Mouse (Mus musculus) activated CD4-positive, CD25-positive, alpha-beta regulatory T cell, adult 4 months (primary cell): ENCODE results near the gene Sun1. TPM values are rescaled to one million over a fixed set of nuclear protein-coding genes. Genes with fewer than 3 reads are reported as not detected.

Experiments
- ATAC-seq: one replicate; pipeline ENCODE4 v1.8.0; 2017
- polyA plus RNA-seq, 2 experiments: library from polyadenylated mRNA; unstranded; fragments of 100-300 nt; shearing (Covaris generic); gene quantifications; one replicate each; pipeline ENCODE4 v1.2.1; 2017

Gene Sun1
- polyA plus RNA-seq = 10 to 100 TPM; 29.3 to 33.5 TPM

- ATAC-seq = peak; percentile 88
Measured at GRCm38 (mm10) chr5:139199995-139200769, at the start of gene Sun1. Sun1 (plus strand) TSS chr5:139200637.

- ATAC-seq = peak; percentile 38
Measured at GRCm38 (mm10) chr5:139160899-139161298, 39.5 kb upstream of the Sun1 start.

GRCm38 (mm10) chr5:139161632-139162031 is 38.8 kb upstream of the Sun1 start:
- ATAC-seq = no peak

GRCm38 (mm10) chr5:139166781-139167361 is 33.6 kb upstream of the Sun1 start:
- ATAC-seq = peak; percentile 92

- ATAC-seq = no peak
Measured at GRCm38 (mm10) chr5:139167548-139167947, 32.9 kb upstream of the Sun1 start.

- no peak for ATAC-seq
Measured at GRCm38 (mm10) chr5:139171929-139172328, 28.5 kb upstream of the Sun1 start.

- ATAC-seq = no peak
Measured at GRCm38 (mm10) chr5:139174141-139174540, 26.3 kb upstream of the Sun1 start.

- peak; percentile 51 for ATAC-seq
Measured at GRCm38 (mm10) chr5:139174556-139175547, 25.6 kb upstream of the Sun1 start.

- ATAC-seq = peak; percentile 71
Measured at GRCm38 (mm10) chr5:139178895-139179631, 21.4 kb upstream of the Sun1 start.

GRCm38 (mm10) chr5:139183131-139183530 is 17.3 kb upstream of the Sun1 start:
- ATAC-seq = no peak

GRCm38 (mm10) chr5:139183601-139184000 is 16.8 kb upstream of the Sun1 start:
- ATAC-seq = no peak

- ATAC-seq = no peak
Measured at GRCm38 (mm10) chr5:139184897-139185296, 15.5 kb upstream of the Sun1 start.

GRCm38 (mm10) chr5:139189726-139190125 is 10.7 kb upstream of the Sun1 start:
- ATAC-seq = no peak

GRCm38 (mm10) chr5:139190958-139191357 is 9.5 kb upstream of the Sun1 start:
- no peak for ATAC-seq

GRCm38 (mm10) chr5:139198779-139199178 is 1.7 kb upstream of the Sun1 start:
- no peak for ATAC-seq

- ATAC-seq = no peak
Measured at GRCm38 (mm10) chr5:139199636-139199994, 822 bp upstream of the Sun1 start.

GRCm38 (mm10) chr5:139200770-139201569 is 533 bp downstream of the Sun1 start:
- peak; percentile 15 for ATAC-seq

GRCm38 (mm10) chr5:139202127-139202526 is 1.7 kb downstream of the Sun1 start:
- ATAC-seq = no peak

- ATAC-seq = no peak
Measured at GRCm38 (mm10) chr5:139203312-139203711, 2.9 kb downstream of the Sun1 start.

- ATAC-seq = no peak
Measured at GRCm38 (mm10) chr5:139206081-139206480, 5.6 kb downstream of the Sun1 start.

GRCm38 (mm10) chr5:139206525-139206924 is 6.1 kb downstream of the Sun1 start:
- peak; percentile 52 for ATAC-seq
